In genomic region chr8:94385506-94386213, GRCm38 (mm10) we compare ENCODE assay signal across 8 mouse cellular contexts. TPM values are rescaled to one million over a fixed set of nuclear protein-coding genes. Genes with fewer than 3 reads are reported as not detected.
DNase-seq lines count a peak whose midpoint lies in the region; ATAC-seq and TF ChIP-seq lines count a peak whose summit lies in the region.

No protein-coding gene starts in this region.

- peak overlapping the region; percentile 96 for H3K27ac ChIP-seq in spleen, adult 2 months (ENCODE audit: insufficient read depth, low read length)
- H3K27ac ChIP-seq in limb, embryonic 11.5 days (replicated peaks; ENCODE audit: low read depth, low read length), result 0 out of 2 replicates have a peak overlapping the region, but pooled peaks have one; percentile 62
- H3K27ac ChIP-seq in stomach, embryonic 14.5 days (ENCODE audit: low read length), result peak overlapping the region; percentile 80

- no peak for TF ChIP-seq POLR2A in spleen, adult 2 months (IDR thresholded peaks at IDR 0.05; ENCODE audit: low read depth, low read length)

- H3K9me3 ChIP-seq in limb, embryonic 11.5 days (ENCODE audit: control insufficient read depth, low read length), result no peaks in the 10 kb centered on the region
- H3K9me3 ChIP-seq in stomach, embryonic 14.5 days (ENCODE audit: control insufficient read depth, low read depth, low read length), result no peaks in the 10 kb centered on the region

- no peaks in the 10 kb centered on the region for H3K27me3 ChIP-seq in spleen, adult 2 months (ENCODE audit: control insufficient read depth, insufficient read depth, low read length)
- H3K27me3 ChIP-seq in limb, embryonic 11.5 days (ENCODE audit: control insufficient read depth, insufficient read depth, low read length), result no peaks in the 10 kb centered on the region
- H3K27me3 ChIP-seq in stomach, embryonic 14.5 days (ENCODE audit: control insufficient read depth, insufficient read depth, low read length), result no peaks in the 10 kb centered on the region

- DNase-seq in cerebellum, adult 11-12 months, result peak; percentile 33
- no peak for DNase-seq in cerebellum, adult 9-10 months
- DNase-seq in spleen, adult 2 months (ENCODE audit: low read depth in 1 of 2, low spot score in 2 of 2), result no peak
- no peak for DNase-seq in spleen, postnatal 4 days (ENCODE audit: low spot score in 2 of 2)
- no peak for DNase-seq in limb, embryonic 11.5 days (ENCODE audit: low spot score)
- no peak for DNase-seq in adipocyte (ENCODE audit: low spot score)
- no peak for DNase-seq in adrenal gland, postnatal 4 days (ENCODE audit: low spot score in 2 of 2)

- H3K9ac ChIP-seq in limb, embryonic 11.5 days (ENCODE audit: low read length), result peak overlapping the region; percentile 87
- peak overlapping the region; percentile 81 for H3K9ac ChIP-seq in stomach, embryonic 14.5 days (replicated peaks; ENCODE audit: low read depth, low read length)

- TF ChIP-seq CTCF in spleen, adult 2 months (IDR thresholded peaks at IDR 0.05; ENCODE audit: extremely low read depth, insufficient read depth, insufficient read length, insufficient replicate concordance), result no peak

- peaks cover 10% of the 10 kb centered on the region for H3K36me3 ChIP-seq in spleen, adult 2 months (ENCODE audit: control insufficient read depth, insufficient read depth, low read length)
- peaks cover 7% of the 10 kb centered on the region; the same call in 1 of the 2 replicates for H3K36me3 ChIP-seq in limb, embryonic 11.5 days (ENCODE audit: control insufficient read depth, insufficient read depth, low read length)
- peaks cover 15% of the 10 kb centered on the region for H3K36me3 ChIP-seq in stomach, embryonic 14.5 days (ENCODE audit: control insufficient read depth, insufficient read depth, low read length)

- peak; percentile 24; the same call in 1 of the 2 replicates for ATAC-seq in limb, embryonic 11.5 days (ENCODE audit: insufficient number of reproducible peaks, low FRiP score, low TSS enrichment, low read depth)
- peak; percentile 1; the same call in 1 of the 2 replicates for ATAC-seq in stomach, embryonic 14.5 days (ENCODE audit: insufficient number of reproducible peaks, insufficient read depth, low FRiP score, low read depth)

- 28% methylated on average over 20 of the region's 20 CpGs for WGBS in spleen, adult 2 months
- WGBS in limb, embryonic 11.5 days, result 25% methylated on average over 20 of the region's 20 CpGs
- 28% methylated on average over 20 of the region's 20 CpGs for WGBS in stomach, embryonic 14.5 days

- H3K4me1 ChIP-seq in spleen, adult 2 months (ENCODE audit: control insufficient read depth, insufficient read depth, insufficient read length), result peaks cover 6% of the 10 kb centered on the region; the same call in 1 of the 2 replicates
- H3K4me1 ChIP-seq in limb, embryonic 11.5 days (ENCODE audit: control insufficient read depth, insufficient read depth, low read length), result peaks cover 3% of the 10 kb centered on the region; the same call in 1 of the 2 replicates
- peaks cover 6% of the 10 kb centered on the region; the same call in 1 of the 2 replicates for H3K4me1 ChIP-seq in stomach, embryonic 14.5 days (ENCODE audit: control insufficient read depth, insufficient read depth, low read length)

- H3K4me2 ChIP-seq in limb, embryonic 11.5 days (ENCODE audit: low read depth, severe bottlenecking), result peak overlapping the region; percentile 86
- H3K4me2 ChIP-seq in stomach, embryonic 14.5 days (replicated peaks; ENCODE audit: low read depth, low read length), result peak overlapping the region; percentile 92

- peak overlapping the region; percentile 88 for H3K4me3 ChIP-seq in spleen, adult 2 months (ENCODE audit: extremely low read depth, insufficient read depth, insufficient read length)
- peak overlapping the region; percentile 79 for H3K4me3 ChIP-seq in limb, embryonic 11.5 days (ENCODE audit: low read depth, low read length)
- H3K4me3 ChIP-seq in stomach, embryonic 14.5 days (ENCODE audit: low read depth, low read length), result peak overlapping the region; percentile 64

RNA-seq across cellular contexts. Expression of gene Herpud1, which starts 0.6 kb away (rescaled TPM):
- 198 and 350 TPM in 2 replicates for polyA plus RNA-seq in spleen, adult 2 months (2012; rRNA removed)
- polyA plus RNA-seq in limb, embryonic 11.5 days (2014; fragmentation: Nextera tagmentation; extraction: Ambion mirVana), result 61.9 and 62.4 TPM in 2 replicates
- 93.1 and 101 TPM in 2 replicates for polyA plus RNA-seq in stomach, embryonic 14.5 days (2014; fragmentation: Nextera tagmentation; extraction: Ambion mirVana)
- 10 to 100 TPM; 65.5 to 75.2 TPM for total RNA-seq in adrenal gland, postnatal 4 days (2021)

RNA-seq across cellular contexts. Expression of gene Nlrc5, which starts 48.5 kb away (rescaled TPM):
- polyA plus RNA-seq in spleen, adult 2 months (2012; rRNA removed), result 47.3 and 58.1 TPM in 2 replicates
- polyA plus RNA-seq in limb, embryonic 11.5 days (2014; fragmentation: Nextera tagmentation; extraction: Ambion mirVana), result 0.24 TPM in 1 of 2 replicates, not detected in the other
- polyA plus RNA-seq in stomach, embryonic 14.5 days (2014; fragmentation: Nextera tagmentation; extraction: Ambion mirVana), result 0.29 and 1.4 TPM in 2 replicates
- total RNA-seq in adrenal gland, postnatal 4 days (2021), result 1 to 10 TPM; 3.1 to 4.6 TPM

RNA-seq across cellular contexts. Expression of gene Slc12a3, which starts 56.7 kb away (rescaled TPM):
- polyA plus RNA-seq in spleen, adult 2 months (2012; rRNA removed), result 1.2 TPM in 2 replicates
- 0.16 TPM in 1 of 2 replicates, not detected in the other for polyA plus RNA-seq in limb, embryonic 11.5 days (2014; fragmentation: Nextera tagmentation; extraction: Ambion mirVana)
- not detected in 2 replicates for polyA plus RNA-seq in stomach, embryonic 14.5 days (2014; fragmentation: Nextera tagmentation; extraction: Ambion mirVana)
- 10 to 100 TPM in 1 of 2 experiments, 1 to 10 TPM in 1; 1.0 to 29.0 TPM for total RNA-seq in adrenal gland, postnatal 4 days (2021)

Comparison
In these comparisons a context has a peak if more than half of its experiments do, and no peak if none do; other contexts are left out.
1. RNA of gene Nlrc5, which starts 48.5 kb away (polyA plus RNA-seq): 47.3 to 58.1 TPM in spleen, adult 2 months; 0.29 to 1.4 TPM in stomach, embryonic 14.5 days and 0.24 TPM in limb, embryonic 11.5 days; every median in the first group is over 10 times any median in the second.
2. Peak in every context shown above with its lines, with median percentiles within 50 percentile points of each other: H3K27ac ChIP-seq and H3K4me3 ChIP-seq.